Mouse (Mus musculus): Measurements from ENCODE around the gene Chit1.

DNA sequence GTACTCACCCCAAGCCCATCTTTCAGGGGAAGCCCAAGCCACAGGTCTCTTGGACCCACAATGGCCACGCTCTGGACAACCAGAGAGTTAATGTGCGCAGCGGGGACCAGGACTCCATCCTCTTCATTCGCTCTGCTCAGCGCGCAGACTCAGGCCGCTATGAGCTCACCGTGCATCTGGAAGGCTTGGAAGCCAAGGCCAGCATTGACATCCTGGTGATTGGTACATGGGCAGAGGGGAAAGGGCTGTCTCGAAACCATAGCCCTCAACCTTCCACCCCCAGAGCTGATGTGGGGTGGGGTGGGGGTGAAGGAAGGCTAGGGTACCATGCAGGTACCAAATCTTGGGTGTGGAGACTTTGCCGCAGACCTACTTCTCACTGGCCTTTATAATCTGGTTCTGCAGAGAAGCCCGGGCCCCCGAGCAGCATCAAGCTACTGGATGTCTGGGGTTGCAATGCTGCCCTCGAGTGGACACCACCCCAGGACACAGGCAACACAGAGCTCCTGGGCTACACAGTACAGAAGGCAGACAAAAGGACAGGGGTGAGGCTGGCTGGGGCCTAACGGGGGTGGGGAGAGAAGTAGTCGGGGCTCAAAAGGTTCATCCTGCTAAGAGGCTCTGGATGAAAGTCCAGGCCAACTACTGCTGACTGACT lies 86.4 kb downstream of the Chit1 start:
- no peak for TF ChIP-seq MAZ (IDR thresholded peaks at IDR 0.05; ENCODE audit: low read depth, low read length)
- no peak for TF ChIP-seq ZKSCAN1 (IDR thresholded peaks at IDR 0.05; ENCODE audit: low read depth, low read length)
- TF ChIP-seq MXI1 (IDR thresholded peaks at IDR 0.05; ENCODE audit: low read depth, low read length) = no peak
- no peak for TF ChIP-seq UBTF (IDR thresholded peaks at IDR 0.05; ENCODE audit: borderline replicate concordance, insufficient read depth, low read depth, low read length)
- no peak for TF ChIP-seq RAD21 (IDR thresholded peaks at IDR 0.05; ENCODE audit: low read depth, low read length)
- TF ChIP-seq POLR2A (IDR thresholded peaks at IDR 0.05; ENCODE audit: control insufficient read depth in 1 of 2, insufficient read depth in 1 of 2, low read depth in 1 of 2, low read length in 2 of 2, poor library complexity in 1 of 2) = no peak
- TF ChIP-seq MYB (IDR thresholded peaks at IDR 0.05; ENCODE audit: low read depth, low read length) = no peak
- TF ChIP-seq EP300 (IDR thresholded peaks at IDR 0.05; ENCODE audit: low read depth in 1 of 2, low read length in 2 of 2) = no peak
- no peak for TF ChIP-seq TBP (IDR thresholded peaks at IDR 0.05; ENCODE audit: low read depth, low read length)

All from MEL (cell line).